Mouse (Mus musculus): ENCODE measurements around the gene Runx2.

- TF ChIP-seq CTCF (IDR thresholded peaks at IDR 0.05; ENCODE audit: borderline replicate concordance, insufficient read depth, low read length) (no peak), POLR2A (IDR thresholded peaks at IDR 0.05; ENCODE audit: low read depth, low read length) (no peak)
Observed at GRCm38 (mm10) chr17:44767375-44767774, 47.2 kb downstream of the Runx2 start.

Data from embryonic fibroblast, embryonic 13.5 days (primary cell).